Mouse (Mus musculus) layer of hippocampus, postnatal 25 days (tissue): ENCODE data around the gene Specc1. TPM values are rescaled to one million over a fixed set of nuclear protein-coding genes. Genes with fewer than 3 reads are reported as not detected.

Experiments
- DNase-seq, 2 experiments: peaks; one replicate each; pipeline ENCODE4 v3.0.0; 2022; ENCODE audit warnings: mixed read lengths in 2 of 2, low spot score in 1 of 2; ENCODE audit errors: extremely low spot score in 1 of 2
- total RNA-seq, 2 experiments: library from RNA; stranded (reverse); gene quantifications; 2 replicates each; pipeline ENCODE4 v1.2.3; 2021

Gene Specc1
- total RNA-seq, 2 experiments from 2014 or later: 83.0 to 89.6 TPM

- DNase-seq: no peak
Measured at GRCm38 (mm10) chr11:62270851-62271250, 314.3 kb downstream of the Specc1 start.

Other genes starting within 250 kb of the Specc1 start
- under 1 TPM; 0.38 to 0.62 TPM for gene Slc5a10, start 235.9 kb upstream of the Specc1 start, total RNA-seq
- 10 to 100 TPM; 44.9 to 51.4 TPM for gene Prpsap2, start 194.7 kb upstream of the Specc1 start, total RNA-seq
- gene Ulk2, start 101.7 kb upstream of the Specc1 start, total RNA-seq: 10 to 100 TPM; 74.0 to 79.0 TPM
- gene Akap10, start 26.5 kb upstream of the Specc1 start, total RNA-seq: 10 to 100 TPM; 30.9 to 36.5 TPM